Mouse (Mus musculus): ENCODE measurements around the gene Rnf133.

Rnf133 gene

DNA sequence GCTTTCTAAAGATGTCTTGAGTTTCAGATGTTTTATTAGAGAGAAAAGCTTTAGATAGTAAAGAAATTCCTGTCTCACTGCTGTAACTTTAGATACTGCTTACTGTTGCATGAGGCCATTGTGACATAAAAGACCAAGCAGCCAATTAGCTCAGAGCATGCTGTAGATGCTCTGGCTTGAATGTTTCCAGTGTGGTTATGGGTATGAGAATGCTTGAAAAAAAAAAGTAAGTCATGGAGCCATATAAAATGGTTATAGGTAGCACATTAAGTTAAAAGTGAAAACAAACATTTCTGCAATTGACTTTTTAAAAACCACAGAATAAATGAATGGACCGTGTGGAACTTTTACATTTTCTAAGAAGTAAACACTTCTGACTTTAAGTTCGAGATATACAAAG is at the start of gene Rnf133:
Rnf133 (minus strand) TSS at position 101 of the 400 bp plus-strand sequence.
- no peak for DNase-seq

DNA sequence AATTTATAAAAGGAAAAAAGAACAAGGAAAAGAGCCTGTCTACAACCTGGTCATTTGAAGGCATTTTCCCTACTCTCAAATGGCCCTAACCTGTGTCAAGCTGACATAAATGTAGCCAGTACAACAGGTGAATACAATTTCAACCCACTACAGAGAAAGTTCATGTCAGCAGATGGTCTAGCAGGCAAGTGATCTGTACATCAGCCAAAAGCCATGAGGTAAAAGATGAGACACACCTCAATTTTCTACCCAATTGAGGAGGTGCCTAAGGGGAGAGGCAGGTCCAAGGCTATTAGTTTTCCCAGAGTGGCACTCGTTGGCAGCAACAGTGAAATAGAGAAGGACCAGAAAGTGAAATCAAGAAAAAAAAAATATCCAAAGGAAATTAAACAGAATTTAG is 28.1 kb upstream of the Rnf133 start:
- peak in 1 of 2 experiments; percentile 35 for DNase-seq

DNA sequence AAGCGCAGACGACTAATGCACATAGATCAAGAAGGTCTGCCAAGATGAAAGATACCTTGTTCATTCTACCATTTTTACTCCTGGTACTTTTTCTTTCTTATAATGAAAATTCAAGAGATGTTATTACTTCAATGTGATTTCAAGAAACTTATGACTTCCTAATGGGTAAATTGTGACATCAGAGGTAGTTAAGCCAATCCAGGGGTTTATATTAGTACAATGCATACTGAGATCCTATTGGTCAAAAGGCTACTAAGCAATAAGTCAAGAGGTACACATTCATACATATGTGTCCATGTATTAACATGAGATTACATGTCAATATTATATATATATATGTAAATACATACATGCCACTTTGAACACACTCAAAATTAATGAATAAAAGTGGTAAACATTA is 4.9 kb upstream of the Rnf133 start, which contains the start of gene Rnf148:
Rnf148 (minus strand) TSS at position 101 of the 400 bp plus-strand sequence.
- no peak for DNase-seq

DNA sequence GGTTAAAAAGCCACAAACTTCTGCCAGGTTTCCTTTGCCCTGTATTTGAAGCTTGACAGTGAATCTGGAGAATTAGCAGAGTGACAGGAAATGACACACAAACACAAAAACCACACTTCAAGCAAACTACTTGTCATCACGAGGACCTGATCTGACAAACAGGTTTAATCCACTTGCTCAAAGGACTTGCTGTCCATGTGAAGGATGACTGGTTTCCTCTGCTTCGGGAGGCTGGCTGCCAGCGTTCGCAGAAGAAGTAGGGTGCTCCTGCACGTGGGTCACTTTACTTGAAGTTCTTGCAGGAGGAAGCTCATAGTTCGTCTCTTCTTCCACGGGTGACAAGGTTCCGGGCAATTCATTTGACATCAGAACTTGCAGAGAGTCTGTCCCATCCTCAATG is 1.4 kb downstream of the Rnf133 start:
- DNase-seq: no peak

DNA sequence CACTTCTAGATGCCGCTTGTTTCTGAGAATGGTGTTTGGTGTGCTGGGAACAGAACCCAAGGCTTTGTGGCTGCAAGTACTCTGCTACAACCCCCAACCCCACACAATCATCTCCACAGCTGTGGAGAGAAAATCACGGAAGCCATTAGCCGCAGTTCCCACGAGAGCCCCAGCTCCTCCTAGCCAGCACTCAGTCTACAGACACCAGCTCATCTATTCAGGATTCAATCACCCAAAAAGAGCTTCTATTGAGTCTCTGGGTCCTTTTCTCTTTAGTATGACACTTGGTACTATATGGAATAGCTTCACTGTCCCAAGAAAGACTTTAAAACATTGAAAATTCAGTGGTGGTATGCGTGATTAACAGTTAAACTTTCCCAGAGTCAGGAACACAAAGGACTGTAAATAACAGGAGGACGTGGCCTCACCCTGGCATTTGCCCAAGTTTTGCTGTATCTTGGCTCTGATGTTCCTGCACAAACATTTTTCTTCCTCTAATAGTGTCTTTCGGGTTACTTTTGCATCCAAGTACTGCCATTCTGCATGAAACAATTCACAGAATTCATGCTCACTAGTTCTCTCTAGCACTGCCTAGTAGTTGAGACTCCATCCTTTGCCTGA is 2.4 kb downstream of the Rnf133 start:
- DNase-seq: peak; percentile 54 to 61

DNA sequence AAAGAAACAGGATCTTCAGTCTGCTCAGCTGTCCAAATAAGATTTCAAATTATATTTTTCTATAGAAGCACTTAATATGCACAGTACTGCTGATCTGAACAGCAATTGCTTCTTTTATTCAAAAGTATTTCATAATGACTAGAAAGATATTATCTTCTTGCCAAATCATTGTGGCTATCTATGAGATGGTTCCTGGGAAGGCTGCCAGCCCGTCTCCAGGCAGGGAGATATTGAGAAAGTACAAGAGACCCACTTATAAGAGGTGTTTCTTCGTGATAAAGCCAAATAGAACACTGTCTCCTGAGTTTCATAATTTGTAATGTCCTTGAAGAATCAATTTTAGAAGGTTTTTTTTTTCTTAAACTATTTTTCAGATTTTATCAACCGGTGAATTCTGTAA is 13.0 kb downstream of the Rnf133 start:
- DNase-seq: peak; percentile 77 to 78

DNA sequence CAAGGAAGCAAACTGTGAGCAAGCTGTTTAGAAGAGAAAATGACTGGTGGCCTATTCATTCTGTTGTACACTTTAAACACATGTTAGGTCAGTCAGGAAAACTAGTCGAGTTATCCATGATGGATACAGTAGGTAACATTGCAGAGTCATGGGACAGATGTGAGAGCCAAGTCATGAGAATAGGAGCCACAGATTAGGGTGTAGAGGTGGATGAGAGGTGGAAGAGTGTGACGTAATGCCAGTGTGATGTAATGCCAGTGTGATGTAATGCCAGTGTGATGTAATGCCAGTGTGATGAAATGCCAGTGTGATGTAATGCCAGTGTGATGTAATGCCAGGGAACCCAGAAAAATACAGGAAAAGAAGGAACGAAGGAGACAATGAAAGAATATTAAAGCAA is 14.9 kb downstream of the Rnf133 start:
- DNase-seq: no peak

DNA sequence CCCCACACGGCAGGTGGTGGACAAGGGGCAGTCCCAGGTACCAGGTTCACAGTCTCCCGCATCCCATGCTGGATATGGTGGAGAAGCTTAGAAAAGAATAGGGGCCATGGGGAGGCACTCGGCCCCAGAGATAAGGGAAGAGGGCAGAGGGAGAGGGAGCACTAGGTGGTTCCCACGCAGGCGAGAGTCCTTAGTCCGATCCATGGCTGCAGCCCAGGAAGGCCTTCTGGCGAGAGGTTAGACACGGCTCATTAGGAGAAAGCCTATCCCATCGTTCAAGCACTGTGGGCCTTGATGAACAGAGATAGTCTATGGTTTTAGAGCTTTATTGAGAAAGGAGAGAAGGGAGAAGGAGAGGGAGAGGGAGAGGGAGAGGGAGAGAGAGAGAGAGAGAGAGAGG is 16.1 kb downstream of the Rnf133 start:
- DNase-seq: peak; percentile 48 to 60

DNA sequence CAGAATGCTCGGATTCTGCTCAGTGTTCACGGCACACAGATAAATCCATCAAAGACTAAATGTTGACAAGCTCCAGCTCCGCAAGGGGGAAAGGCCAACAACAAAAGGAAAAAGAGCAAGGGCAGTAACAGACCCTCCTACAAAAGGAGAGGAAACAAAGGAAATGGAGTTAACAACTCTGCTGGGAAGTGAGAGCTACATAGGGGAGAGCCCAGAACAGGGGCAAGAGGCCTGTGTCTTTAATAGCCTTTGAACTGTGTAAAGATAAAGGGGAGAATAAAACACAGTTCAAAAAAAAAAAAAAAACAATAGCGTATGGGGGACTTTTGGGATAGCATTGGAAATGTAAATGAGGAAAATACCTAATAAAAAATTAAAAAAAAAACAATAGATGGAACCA is 19.6 kb downstream of the Rnf133 start:
- DNase-seq: peak in 1 of 2 experiments; percentile 1
